ENCODE assay signal across 28 mouse cellular contexts in the genomic region with DNA sequence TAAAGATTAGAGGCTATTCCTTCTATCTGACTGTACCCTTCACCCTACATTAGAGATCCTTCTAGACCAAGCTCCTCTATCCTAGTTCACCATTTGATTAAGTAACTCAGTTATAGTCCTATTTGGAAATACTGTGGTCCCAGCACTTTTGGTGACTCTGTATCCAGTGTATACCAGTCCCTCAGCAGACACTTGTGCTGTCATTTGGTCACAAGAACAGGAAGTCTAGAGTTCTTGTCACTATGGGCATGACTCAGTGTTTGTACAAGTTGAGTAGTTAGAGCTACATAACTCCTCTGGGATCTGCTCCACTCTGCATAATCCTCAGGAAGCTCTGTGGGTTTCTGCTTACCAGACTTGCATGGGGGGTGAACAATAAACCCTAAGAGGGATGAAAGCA.
DNase-seq lines count a peak whose midpoint lies in the region; ATAC-seq and TF ChIP-seq lines count a peak whose summit lies in the region.
"Had no signal": no experiment of that assay in that cellular context is flagged by ENCODE, and none has a peak within 500 bp of the region (broad histone marks: within the 10 kb centered on the region; RNA-seq: fewer than 3 reads in every experiment).

No protein-coding gene starts in this region.

- H3K4me2 ChIP-seq in intestine, embryonic 16.5 days (ENCODE audit: low read depth, low read length) = no peak overlapping the region
- no peak overlapping the region for H3K4me2 ChIP-seq in intestine, postnatal 0 days (replicated peaks; ENCODE audit: low read depth)
- H3K4me2 ChIP-seq: heart, embryonic 12.5 days; kidney, embryonic 15.5 days; limb, embryonic 13.5 days; lung, embryonic 14.5 days; midbrain, embryonic 12.5 days; stomach, embryonic 15.5 days had no signal

- TF ChIP-seq CTCF in intestine, postnatal 0 days (IDR thresholded peaks at IDR 0.05; ENCODE audit: low read depth) = no peak

- no peaks in the 10 kb centered on the region for H3K4me1 ChIP-seq in intestine, embryonic 16.5 days (ENCODE audit: control insufficient read depth, insufficient read depth, low read length)
- H3K4me1 ChIP-seq in intestine, postnatal 0 days (replicated peaks; ENCODE audit: control insufficient read depth, insufficient read depth, low read length) = no peaks in the 10 kb centered on the region
- H3K4me1 ChIP-seq: heart, embryonic 12.5 days; limb, embryonic 13.5 days; midbrain, embryonic 12.5 days; stomach, embryonic 15.5 days had no signal

- no peak overlapping the region for H3K4me3 ChIP-seq in intestine, embryonic 16.5 days (ENCODE audit: low read length)
- no peak overlapping the region for H3K4me3 ChIP-seq in intestine, postnatal 0 days (ENCODE audit: low read depth, low read length)
- H3K4me3 ChIP-seq: heart, embryonic 12.5 days; kidney, embryonic 15.5 days; limb, embryonic 13.5 days; midbrain, embryonic 12.5 days; stomach, embryonic 15.5 days had no signal

- ATAC-seq in intestine, embryonic 16.5 days = 0 out of 2 replicates have a peak, but pooled peaks have one; percentile 36
- no peak for ATAC-seq in intestine, postnatal 0 days
- peak; percentile 74 for ATAC-seq in granulocyte monocyte progenitor cell, adult 5-6 weeks (replicated peaks; ENCODE audit: poor library complexity, severe bottlenecking)
- peak; percentile 74 for ATAC-seq in megakaryocyte progenitor cell, adult 5-6 weeks (replicated peaks; ENCODE audit: poor library complexity)
- ATAC-seq: forebrain, embryonic 14.5 days; hindbrain, postnatal 0 days; Patski had no signal

- DNase-seq in 3T3-L1 (ENCODE audit: low read depth, low spot score) = peak; percentile 36
- DNase-seq in ovary, postnatal 14 days (ENCODE audit: low spot score) = no peak
- no peak for DNase-seq in embryo, embryonic 10.5 days (ENCODE audit: low spot score)
- DNase-seq: adrenal gland, adult 2 months; cerebellum, adult 11 months; cerebellum, postnatal 10 days; heart, adult 11 months; heart, postnatal 10 days; kidney, adult 11 months; kidney, postnatal 36 days; layer of hippocampus, postnatal 36 days; lung, embryonic 14.5 days; lung, postnatal 36 days; right cerebral cortex, postnatal 4 days; thymus, postnatal 36 days had no signal

- H3K27ac ChIP-seq in intestine, embryonic 16.5 days (ENCODE audit: low read length) = no peak overlapping the region
- H3K27ac ChIP-seq in intestine, postnatal 0 days (ENCODE audit: low read depth, low read length) = no peak overlapping the region
- H3K27ac ChIP-seq: hindbrain, postnatal 0 days; kidney, embryonic 15.5 days; limb, embryonic 13.5 days; midbrain, embryonic 12.5 days; stomach, embryonic 15.5 days had no signal

- no peaks in the 10 kb centered on the region for H3K36me3 ChIP-seq in intestine, embryonic 16.5 days (ENCODE audit: control insufficient read depth, insufficient read depth, low read length)
- no peaks in the 10 kb centered on the region for H3K36me3 ChIP-seq in intestine, postnatal 0 days (ENCODE audit: control insufficient read depth, insufficient read depth)
- H3K36me3 ChIP-seq: G1E; heart, embryonic 12.5 days; kidney, embryonic 15.5 days; limb, embryonic 13.5 days; midbrain, embryonic 12.5 days; stomach, embryonic 15.5 days had no signal

- no peaks in the 10 kb centered on the region for H3K27me3 ChIP-seq in intestine, embryonic 16.5 days (replicated peaks; ENCODE audit: control insufficient read depth, insufficient read depth, low read length)
- no peaks in the 10 kb centered on the region for H3K27me3 ChIP-seq in intestine, postnatal 0 days (replicated peaks; ENCODE audit: control insufficient read depth, insufficient read depth, low read length)
- H3K27me3 ChIP-seq: heart, embryonic 12.5 days; kidney, embryonic 15.5 days; limb, embryonic 13.5 days; midbrain, embryonic 12.5 days; Patski; stomach, embryonic 15.5 days had no signal

- no peaks in the 10 kb centered on the region for H3K9me3 ChIP-seq in intestine, embryonic 16.5 days (ENCODE audit: control insufficient read depth, low read length)
- no peaks in the 10 kb centered on the region for H3K9me3 ChIP-seq in intestine, postnatal 0 days (ENCODE audit: control insufficient read depth)
- H3K9me3 ChIP-seq: G1E; heart, embryonic 12.5 days; kidney, embryonic 15.5 days; limb, embryonic 13.5 days; midbrain, embryonic 12.5 days; stomach, embryonic 15.5 days had no signal

- no peak overlapping the region for H3K9ac ChIP-seq in intestine, embryonic 16.5 days (ENCODE audit: low read depth, low read length)
- no peak overlapping the region for H3K9ac ChIP-seq in intestine, postnatal 0 days (ENCODE audit: low read depth, low read length)
- H3K9ac ChIP-seq: heart, embryonic 12.5 days; kidney, embryonic 15.5 days; limb, embryonic 13.5 days; lung, embryonic 14.5 days; midbrain, embryonic 12.5 days; stomach, embryonic 15.5 days had no signal
